Mouse (Mus musculus): Measurements from ENCODE around the gene Lrrc4c.

The Lrrc4c gene

GRCm38 (mm10) chr2:96317387-96318299 lies at the start of gene Lrrc4c:
Gene Lrrc4c, plus strand, starts transcription at chr2:96318169.
- DNase-seq (ENCODE audit: low read depth) = no peak

- no peak for DNase-seq (ENCODE audit: low read depth)
Observed at GRCm38 (mm10) chr2:96275061-96275460, 42.9 kb upstream of the Lrrc4c start.

GRCm38 (mm10) chr2:96282926-96283325 lies 35.0 kb upstream of the Lrrc4c start:
- no peak for DNase-seq (ENCODE audit: low read depth)

GRCm38 (mm10) chr2:96287512-96287911 lies 30.5 kb upstream of the Lrrc4c start:
- DNase-seq (ENCODE audit: low read depth) = no peak

- no peak for DNase-seq (ENCODE audit: low read depth)
Observed at GRCm38 (mm10) chr2:96290541-96290940, 27.4 kb upstream of the Lrrc4c start.

- DNase-seq (ENCODE audit: low read depth) = no peak
Observed at GRCm38 (mm10) chr2:96315034-96315433, 2.9 kb upstream of the Lrrc4c start.

GRCm38 (mm10) chr2:96316531-96316930 lies 1.4 kb upstream of the Lrrc4c start:
- DNase-seq (ENCODE audit: low read depth) = no peak

- DNase-seq (ENCODE audit: low read depth) = no peak
Observed at GRCm38 (mm10) chr2:96318556-96318955, 587 bp downstream of the Lrrc4c start.

- DNase-seq (ENCODE audit: low read depth) = no peak
Observed at GRCm38 (mm10) chr2:96319201-96319600, 1.2 kb downstream of the Lrrc4c start.

GRCm38 (mm10) chr2:96319649-96320048 lies 1.7 kb downstream of the Lrrc4c start:
- DNase-seq (ENCODE audit: low read depth) = no peak

- no peak for DNase-seq (ENCODE audit: low read depth)
Observed at GRCm38 (mm10) chr2:96334652-96335051, 16.7 kb downstream of the Lrrc4c start.

- DNase-seq (ENCODE audit: low read depth) = no peak
Observed at GRCm38 (mm10) chr2:96337354-96337753, 19.4 kb downstream of the Lrrc4c start.

GRCm38 (mm10) chr2:96401186-96401811 lies 83.3 kb downstream of the Lrrc4c start:
- DNase-seq (ENCODE audit: low read depth) = no peak

GRCm38 (mm10) chr2:96402514-96402913 lies 84.5 kb downstream of the Lrrc4c start:
- no peak for DNase-seq (ENCODE audit: low read depth)

- DNase-seq (ENCODE audit: low read depth) = no peak
Observed at GRCm38 (mm10) chr2:96406856-96407255, 88.9 kb downstream of the Lrrc4c start.

GRCm38 (mm10) chr2:96411182-96411581 lies 93.2 kb downstream of the Lrrc4c start:
- DNase-seq (ENCODE audit: low read depth) = no peak

- DNase-seq (ENCODE audit: low read depth) = no peak
Observed at GRCm38 (mm10) chr2:96461566-96461965, 143.6 kb downstream of the Lrrc4c start.

GRCm38 (mm10) chr2:96475674-96476073 lies 157.7 kb downstream of the Lrrc4c start:
- no peak for DNase-seq (ENCODE audit: low read depth)

GRCm38 (mm10) chr2:96499116-96499882 lies 181.3 kb downstream of the Lrrc4c start:
- no peak for DNase-seq (ENCODE audit: low read depth)

GRCm38 (mm10) chr2:96504140-96504539 lies 186.2 kb downstream of the Lrrc4c start:
- DNase-seq (ENCODE audit: low read depth) = no peak

- DNase-seq (ENCODE audit: low read depth) = no peak
Observed at GRCm38 (mm10) chr2:96505641-96506040, 187.7 kb downstream of the Lrrc4c start.

GRCm38 (mm10) chr2:96508991-96509390 lies 191.0 kb downstream of the Lrrc4c start:
- no peak for DNase-seq (ENCODE audit: low read depth)

- no peak for DNase-seq (ENCODE audit: low read depth)
Observed at GRCm38 (mm10) chr2:96537469-96537868, 219.5 kb downstream of the Lrrc4c start.

All from c-Kit-positive CD71-negative TER-119-negative erythroid progenitor cells, embryonic 14.5 days (primary cell).